Mouse (Mus musculus) lung, embryonic 14.5 days (tissue): ENCODE measurements around the gene Map3k12. TPM values are rescaled to one million over a fixed set of nuclear protein-coding genes. Genes with fewer than 3 reads are reported as not detected.

ENCODE experiments used
- ATAC-seq: fragments of 200-750 bp; cut with Nextera tagmentation; 2 replicates; pipeline ENCODE4 v1.8.0; 2017; ENCODE audit warnings: mild to moderate bottlenecking, moderate TSS enrichment, moderate library complexity; ENCODE audit not compliant: insufficient read depth
- DNase-seq: peaks from one replicate; pipeline ENCODE4 v3.0.0-alpha.2; 2015
- H3K27ac ChIP-seq: fragments of 300-500 bp; sonication (generic); 2 replicates; pipeline ENCODE4 v1.5.1; 2014; ENCODE audit warnings: low read depth, mild to moderate bottlenecking, moderate library complexity
- H3K27me3 ChIP-seq: fragments of 300-500 bp; sonication (generic); 2 replicates; pipeline ENCODE4 v1.6.1; 2014; ENCODE audit warnings: low read length, control low read depth; ENCODE audit not compliant: insufficient read depth
- H3K36me3 ChIP-seq: fragments of 300-500 bp; sonication (generic); 2 replicates; pipeline ENCODE4 v1.6.1; 2014; ENCODE audit warnings: control low read depth; ENCODE audit not compliant: insufficient read depth
- H3K4me1 ChIP-seq: fragments of 300-500 bp; sonication (generic); 2 replicates; pipeline ENCODE4 v1.6.1; 2014; ENCODE audit warnings: antibody characterized with exemption, control low read depth; ENCODE audit not compliant: insufficient read depth
- H3K4me2 ChIP-seq: fragments of 300-500 bp; sonication (generic); 2 replicates; pipeline ENCODE4 v1.6.1; 2014; ENCODE audit warnings: mild to moderate bottlenecking
- H3K4me3 ChIP-seq: fragments of 300-500 bp; sonication (generic); 2 replicates; pipeline ENCODE4 v1.5.1; 2014; ENCODE audit warnings: low read depth, low read length
- H3K9ac ChIP-seq: fragments of 300-500 bp; sonication (generic); 2 replicates; pipeline ENCODE4 v1.6.1; 2014
- H3K9me3 ChIP-seq: fragments of 300-500 bp; sonication (generic); 2 replicates; pipeline ENCODE4 v1.6.1; 2016; ENCODE audit warnings: low read depth, low read length, control low read depth
- CTCF ChIP-seq: IDR thresholded peaks from 2 replicates; pipeline ENCODE4 v1.5.1; 2016; ENCODE audit warnings: antibody characterized with exemption, low read depth
- WGBS: fragments of 180-500 bp; shearing (Covaris S2); extraction: QIAGEN DNeasy Blood & Tissue Kit; methylation state at CpG from one replicate; pipeline ENCODE4 v1.1.7; 2014; 5-methylcytosine and 5-hydroxymethylcytosine counted together
- polyA plus RNA-seq: library from polyadenylated mRNA; unstranded; fragments of >200 nt; fragmentation: Nextera tagmentation; extraction: Ambion mirVana; gene quantifications from 2 replicates; pipeline ENCODE4 v1.2.1, GENCODE M21; 2014

Map3k12 gene
- polyA plus RNA-seq, 1 experiment from 2014 or later, result 13.2 TPM

- no peak overlapping the region for H3K4me3 ChIP-seq
- H3K36me3 ChIP-seq, result peaks cover 29% of the 10 kb centered on the region
- DNase-seq (no peak), ATAC-seq (no peak)
- WGBS, result 75% methylated on average over 3 of the region's 3 CpGs
- no peaks in the 10 kb centered on the region for H3K27me3 ChIP-seq
- no peak overlapping the region for H3K9ac ChIP-seq
- H3K9me3 ChIP-seq, result no peaks in the 10 kb centered on the region
- peaks cover 10% of the 10 kb centered on the region; the same call in 1 of the 2 replicates for H3K4me1 ChIP-seq
- no peak overlapping the region for H3K4me2 ChIP-seq
- H3K27ac ChIP-seq, result no peak overlapping the region
- no peak for TF ChIP-seq CTCF
These were observed 8.5 kb downstream of the Map3k12 start for GRCm38 (mm10) chr15:102508336-102508735.

GRCm38 (mm10) chr15:102507561-102507960 is 9.3 kb downstream of the Map3k12 start:
- peaks cover 36% of the 10 kb centered on the region for H3K36me3 ChIP-seq
- no peak overlapping the region for H3K9ac ChIP-seq
- no peaks in the 10 kb centered on the region for H3K27me3 ChIP-seq
- no peak overlapping the region for H3K4me2 ChIP-seq
- no peak for TF ChIP-seq CTCF
- ATAC-seq (no peak), DNase-seq (no peak)
- H3K27ac ChIP-seq, result no peak overlapping the region
- H3K4me1 ChIP-seq, result peaks cover 10% of the 10 kb centered on the region; the same call in 1 of the 2 replicates
- H3K4me3 ChIP-seq, result no peak overlapping the region
- no peaks in the 10 kb centered on the region for H3K9me3 ChIP-seq

GRCm38 (mm10) chr15:102506864-102507263 is 10.0 kb downstream of the Map3k12 start:
- TF ChIP-seq CTCF, result no peak
- WGBS, result 78% methylated on average over 1 of the region's 1 CpGs

GRCm38 (mm10) chr15:102506464-102506830 is 10.4 kb downstream of the Map3k12 start:
- H3K27me3 ChIP-seq, result no peaks in the 10 kb centered on the region
- H3K9ac ChIP-seq, result no peak overlapping the region
- DNase-seq (no peak), ATAC-seq (no peak)
- no peak overlapping the region for H3K4me2 ChIP-seq
- H3K27ac ChIP-seq, result no peak overlapping the region
- H3K4me1 ChIP-seq, result peaks cover 10% of the 10 kb centered on the region; the same call in 1 of the 2 replicates
- no peaks in the 10 kb centered on the region for H3K9me3 ChIP-seq
- TF ChIP-seq CTCF, result no peak
- 22% methylated on average over 2 of the region's 2 CpGs for WGBS
- H3K36me3 ChIP-seq, result peaks cover 47% of the 10 kb centered on the region
- no peak overlapping the region for H3K4me3 ChIP-seq

More at GRCm38 (mm10) chr15:102506864-102507263, 10.0 kb downstream of the Map3k12 start:
- H3K9ac ChIP-seq, result no peak overlapping the region
- peaks cover 10% of the 10 kb centered on the region; the same call in 1 of the 2 replicates for H3K4me1 ChIP-seq
- H3K27me3 ChIP-seq, result no peaks in the 10 kb centered on the region
- H3K9me3 ChIP-seq, result no peaks in the 10 kb centered on the region
- no peak for ATAC-seq
- peaks cover 43% of the 10 kb centered on the region for H3K36me3 ChIP-seq
- H3K4me3 ChIP-seq, result no peak overlapping the region
- no peak for DNase-seq
- no peak overlapping the region for H3K4me2 ChIP-seq
- H3K27ac ChIP-seq, result no peak overlapping the region

- Histone ChIP-seq H3K36me3 (peaks cover 52% of the 10 kb centered on the region), H3K27ac (no peak overlapping the region), H3K4me2 (no peak overlapping the region), H3K9me3 (no peaks in the 10 kb centered on the region), H3K4me3 (no peak overlapping the region), H3K4me1 (peaks cover 5% of the 10 kb centered on the region; the same call in 1 of the 2 replicates), H3K27me3 (no peaks in the 10 kb centered on the region), H3K9ac (no peak overlapping the region)
- no peak for TF ChIP-seq CTCF
- WGBS, result 73% methylated on average over 9 of the region's 9 CpGs
- no peak for DNase-seq
- ATAC-seq, result no peak
These were observed 10.9 kb downstream of the Map3k12 start for GRCm38 (mm10) chr15:102505770-102506463.

GRCm38 (mm10) chr15:102505073-102505769 is 11.6 kb downstream of the Map3k12 start:
- Histone ChIP-seq H3K4me1 (peaks cover 5% of the 10 kb centered on the region; the same call in 1 of the 2 replicates), H3K27ac (no peak overlapping the region), H3K27me3 (no peaks in the 10 kb centered on the region), H3K9ac (no peak overlapping the region), H3K9me3 (no peaks in the 10 kb centered on the region), H3K4me2 (no peak overlapping the region), H3K4me3 (no peak overlapping the region), H3K36me3 (peaks cover 59% of the 10 kb centered on the region)
- WGBS, result 67% methylated on average over 12 of the region's 12 CpGs
- no peak for TF ChIP-seq CTCF
- DNase-seq (no peak), ATAC-seq (no peak)
